Mouse (Mus musculus): ENCODE results near the gene Cox14.

DNA sequence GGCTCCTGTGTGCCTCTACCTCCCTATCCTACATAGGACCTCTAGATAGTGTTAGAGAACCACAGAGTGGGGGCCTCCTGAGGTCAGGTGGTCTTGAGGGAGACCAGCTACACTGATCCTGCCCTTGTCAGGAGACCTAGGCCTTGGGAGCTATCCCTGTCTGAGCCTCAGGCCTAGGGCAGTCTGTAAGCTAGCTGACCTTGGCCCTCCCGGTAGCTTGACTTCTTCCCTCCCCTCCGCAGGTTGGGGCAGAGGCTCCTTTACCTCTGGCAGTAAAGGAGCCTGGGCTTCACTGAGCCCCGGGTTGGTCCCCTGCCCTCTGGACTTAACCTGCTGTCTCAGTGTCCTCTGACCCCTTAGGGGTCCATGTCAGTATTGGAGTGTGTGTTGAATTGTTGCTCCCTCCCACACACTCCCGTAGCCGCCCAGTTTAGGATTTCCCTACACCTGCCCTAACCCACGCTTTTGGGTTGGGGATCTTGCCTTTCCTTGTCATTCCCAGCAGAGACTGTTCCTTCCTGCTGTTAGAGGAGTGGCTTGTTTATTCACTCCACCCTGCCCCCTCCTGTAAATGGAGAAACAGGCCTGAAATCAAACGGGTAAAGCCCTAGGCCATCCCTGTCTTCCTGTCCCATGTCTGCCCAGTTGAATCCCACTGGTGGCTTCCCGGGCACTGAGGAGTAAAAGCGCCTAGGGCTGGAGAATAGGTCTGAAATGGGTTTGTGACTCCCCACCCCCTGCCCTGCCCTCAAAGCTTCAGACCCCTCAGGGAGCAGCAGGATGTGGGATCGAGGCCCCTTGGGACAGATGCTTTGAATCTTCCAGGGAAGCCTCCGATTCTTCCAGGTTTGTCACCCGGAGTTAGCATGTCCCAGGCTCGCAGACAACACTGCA lies 12.5 kb upstream of the Cox14 start:
- no peak for TF ChIP-seq CTCF (IDR thresholded peaks at IDR 0.05; ENCODE audit: low read depth, low read length)
- no peak for TF ChIP-seq POLR2A (IDR thresholded peaks at IDR 0.05; ENCODE audit: insufficient read depth, low read length)
